Mouse (Mus musculus) cerebellum, adult 2 months (tissue): ENCODE data around the gene Syt2.

Experiments used
- CTCF ChIP-seq: fragments of 200-500 bp; IDR thresholded peaks from 2 replicates; pipeline ENCODE4 v1.5.1; 2011; ENCODE audit warnings: low read depth, mild to moderate bottlenecking, control low read depth, low read length, moderate library complexity, borderline replicate concordance; ENCODE audit not compliant: insufficient read depth
- POLR2A ChIP-seq: fragments of 200-500 bp; IDR thresholded peaks from 2 replicates; pipeline ENCODE4 v1.6.1; 2011; ENCODE audit warnings: low read length, control low read depth, borderline replicate concordance; ENCODE audit not compliant: insufficient read depth

GRCm38 (mm10) chr1:134679445-134679844, 33.0 kb downstream of the Syt2 start:
- TF ChIP-seq CTCF = no peak
- TF ChIP-seq POLR2A = no peak
